Mouse (Mus musculus) E14TG2a.4 (cell line): ENCODE measurements around the gene Gna15.

Experiments
- H3K27me3 ChIP-seq: 2 replicates; pipeline ENCODE4 v1.6.1; 2014; ENCODE audit warnings: low read length, control low read depth; ENCODE audit not compliant: insufficient read depth
- H3K36me3 ChIP-seq: 2 replicates; pipeline ENCODE4 v1.6.1; 2014; ENCODE audit warnings: low read length, control low read depth; ENCODE audit not compliant: insufficient read depth
- H3K4me1 ChIP-seq: replicated peaks from 2 replicates; pipeline ENCODE4 v1.6.1; 2014; ENCODE audit warnings: low read depth, low read length, control low read depth
- H3K4me3 ChIP-seq: replicated peaks from 2 replicates; pipeline ENCODE4 v1.5.1; 2014; ENCODE audit warnings: mild to moderate bottlenecking, low read length
- H3K9me3 ChIP-seq: 2 replicates; pipeline ENCODE4 v1.6.1; 2014; ENCODE audit warnings: low read length, control low read depth
- CTCF ChIP-seq: conservative IDR thresholded peaks from 2 replicates; pipeline ENCODE4 v1.5.1; 2014; ENCODE audit warnings: low read length
- NANOG ChIP-seq: IDR thresholded peaks from 2 replicates; pipeline ENCODE4 v1.6.1; 2014; ENCODE audit warnings: borderline replicate concordance, low read length, mixed read lengths
- POU5F1 ChIP-seq: IDR thresholded peaks from 2 replicates; pipeline ENCODE4 v1.6.1; 2014; ENCODE audit warnings: low read length, borderline replicate concordance

The Gna15 gene

GRCm38 (mm10) chr10:81483983-81484382, 40.0 kb downstream of the Gna15 start:
- H3K9me3 ChIP-seq, result no peaks in the 10 kb centered on the region
- peaks cover 79% of the 10 kb centered on the region for H3K4me1 ChIP-seq
- H3K4me3 ChIP-seq, result no peak overlapping the region
- TF ChIP-seq POU5F1 (no peak), CTCF (peak; percentile 67)
- peaks cover 33% of the 10 kb centered on the region for H3K36me3 ChIP-seq
- peaks cover 16% of the 10 kb centered on the region for H3K27me3 ChIP-seq

- Histone ChIP-seq H3K27me3 (peaks cover 20% of the 10 kb centered on the region), H3K4me1 (peaks cover 72% of the 10 kb centered on the region), H3K9me3 (no peaks in the 10 kb centered on the region), H3K4me3 (peak within 1 kb of the TSS; percentile 84), H3K36me3 (peaks cover 19% of the 10 kb centered on the region)
- TF ChIP-seq POU5F1 (no peak), NANOG (no peak), CTCF (no peak)
Measured at GRCm38 (mm10) chr10:81482533-81482889, 41.5 kb downstream of the Gna15 start, which contains the start of gene Celf5. Gene Celf5 (minus strand): TSS chr10:81482709.

- peak overlapping the region; percentile 84 for H3K4me3 ChIP-seq
- H3K4me1 ChIP-seq, result peaks cover 72% of the 10 kb centered on the region
- H3K9me3 ChIP-seq, result no peaks in the 10 kb centered on the region
- peaks cover 12% of the 10 kb centered on the region for H3K36me3 ChIP-seq
- peaks cover 25% of the 10 kb centered on the region for H3K27me3 ChIP-seq
- TF ChIP-seq POU5F1 (no peak), NANOG (no peak), CTCF (no peak)
Measured at GRCm38 (mm10) chr10:81481605-81482532, 42.2 kb downstream of the Gna15 start.

GRCm38 (mm10) chr10:81474461-81474860, 49.6 kb downstream of the Gna15 start:
- no peaks in the 10 kb centered on the region for H3K9me3 ChIP-seq
- H3K27me3 ChIP-seq, result peaks cover 66% of the 10 kb centered on the region
- H3K4me1 ChIP-seq, result peaks cover 70% of the 10 kb centered on the region
- H3K4me3 ChIP-seq, result peak overlapping the region; percentile 46
- H3K36me3 ChIP-seq, result peaks cover 9% of the 10 kb centered on the region; the same call in 1 of the 2 replicates
- TF ChIP-seq POU5F1 (no peak), CTCF (no peak), NANOG (no peak)

- Histone ChIP-seq H3K4me1 (peaks cover 74% of the 10 kb centered on the region), H3K27me3 (peaks cover 65% of the 10 kb centered on the region), H3K36me3 (peaks cover 9% of the 10 kb centered on the region; the same call in 1 of the 2 replicates), H3K4me3 (peak overlapping the region; percentile 46), H3K9me3 (no peaks in the 10 kb centered on the region)
- TF ChIP-seq POU5F1 (no peak), CTCF (no peak), NANOG (no peak)
Measured at GRCm38 (mm10) chr10:81473003-81473451, 51.0 kb downstream of the Gna15 start.

- Histone ChIP-seq H3K36me3 (peaks cover 12% of the 10 kb centered on the region), H3K27me3 (peaks cover 65% of the 10 kb centered on the region)
- TF ChIP-seq NANOG, result no peak
- TF ChIP-seq CTCF, result no peak
- no peak for TF ChIP-seq POU5F1
Measured at GRCm38 (mm10) chr10:81472403-81473002, 51.5 kb downstream of the Gna15 start.

GRCm38 (mm10) chr10:81470454-81470853, 53.6 kb downstream of the Gna15 start:
- TF ChIP-seq NANOG, result no peak
- no peak for TF ChIP-seq CTCF
- TF ChIP-seq POU5F1, result no peak
- H3K9me3 ChIP-seq, result no peaks in the 10 kb centered on the region
- H3K27me3 ChIP-seq, result peaks cover 49% of the 10 kb centered on the region
- peaks cover 77% of the 10 kb centered on the region for H3K4me1 ChIP-seq
- peak overlapping the region; percentile 53 for H3K4me3 ChIP-seq
- H3K36me3 ChIP-seq, result peaks cover 12% of the 10 kb centered on the region

More at GRCm38 (mm10) chr10:81472403-81473002, 51.5 kb downstream of the Gna15 start:
- Histone ChIP-seq H3K4me1 (peaks cover 75% of the 10 kb centered on the region), H3K4me3 (no peak overlapping the region), H3K9me3 (no peaks in the 10 kb centered on the region)

- Histone ChIP-seq H3K4me3 (no peak overlapping the region), H3K27me3 (peaks cover 38% of the 10 kb centered on the region), H3K9me3 (no peaks in the 10 kb centered on the region), H3K36me3 (peaks cover 12% of the 10 kb centered on the region), H3K4me1 (peaks cover 75% of the 10 kb centered on the region)
- TF ChIP-seq POU5F1 (no peak), CTCF (no peak), NANOG (no peak)
Measured at GRCm38 (mm10) chr10:81469253-81469652, 54.8 kb downstream of the Gna15 start.
